Mouse (Mus musculus) liver, embryonic 16.5 days (tissue): ENCODE measurements at regions not wholly inside any gene's neighbourhood (a gene's known extent, or its start where the extent isn't known, plus 50 kb on each side); places are given as distances from the start of the nearest gene placed in this dataset.
A peak's percentile ranks its signal among the peaks of the same experiment; 100 is the strongest.

Experiments used
- ATAC-seq: fragments of 200-750 bp; cut with Nextera tagmentation; 2 replicates; pipeline ENCODE4 v1.8.0; 2017; ENCODE audit warnings: low read depth, mild to moderate bottlenecking, moderate number of reproducible peaks, moderate library complexity
- H3K27ac ChIP-seq: fragments of 300-500 bp; sonication (generic); 2 replicates; pipeline ENCODE4 v1.5.1; 2014; ENCODE audit warnings: mild to moderate bottlenecking, low read length
- H3K27me3 ChIP-seq: fragments of 300-500 bp; sonication (generic); 2 replicates; pipeline ENCODE4 v1.6.1; 2014; ENCODE audit warnings: low read depth, low read length, mixed read lengths; ENCODE audit not compliant: control insufficient read depth, insufficient read depth
- H3K36me3 ChIP-seq: fragments of 300-500 bp; sonication (generic); 2 replicates; pipeline ENCODE4 v1.6.1; 2014; ENCODE audit warnings: mild to moderate bottlenecking; ENCODE audit not compliant: control insufficient read depth, insufficient read depth
- H3K4me1 ChIP-seq: fragments of 300-500 bp; sonication (generic); 2 replicates; pipeline ENCODE4 v1.6.1; 2014; ENCODE audit warnings: low read depth, low read length, mixed read lengths; ENCODE audit not compliant: control insufficient read depth
- H3K4me2 ChIP-seq: fragments of 300-500 bp; sonication (generic); 2 replicates; pipeline ENCODE4 v1.6.1; 2014; ENCODE audit warnings: low read depth, low read length, mixed read lengths
- H3K4me3 ChIP-seq: fragments of 300-500 bp; sonication (generic); 2 replicates; pipeline ENCODE4 v1.5.1; 2014; ENCODE audit warnings: low read depth, mild to moderate bottlenecking, low read length
- H3K9ac ChIP-seq: fragments of 300-500 bp; sonication (generic); 2 replicates; pipeline ENCODE4 v1.6.1; 2014; ENCODE audit warnings: low read depth, low read length
- H3K9me3 ChIP-seq: fragments of 300-500 bp; sonication (generic); replicated peaks from 2 replicates; pipeline ENCODE4 v1.6.1; 2016; ENCODE audit warnings: low read length; ENCODE audit not compliant: control insufficient read depth
- WGBS: fragments of 180-500 bp; shearing (Covaris S2); extraction: QIAGEN DNeasy Blood & Tissue Kit; methylation state at CpG from one replicate; pipeline ENCODE4 v1.1.7; 2014; ENCODE audit not compliant: insufficient replicate concordance; 5-methylcytosine and 5-hydroxymethylcytosine counted together

- no peaks in the 10 kb centered on the region for H3K36me3 ChIP-seq
- no peak overlapping the region for H3K27ac ChIP-seq
- no peak overlapping the region for H3K4me2 ChIP-seq
- no peaks in the 10 kb centered on the region for H3K27me3 ChIP-seq
- no peaks in the 10 kb centered on the region for H3K9me3 ChIP-seq
- no peaks in the 10 kb centered on the region for H3K4me1 ChIP-seq
- no peak overlapping the region for H3K4me3 ChIP-seq
- 21% methylated on average over 3 of the region's 3 CpGs for WGBS
- H3K9ac ChIP-seq, result no peak overlapping the region
- ATAC-seq, result no peak
These were observed 53.4 kb upstream of the Jun start for GRCm38 (mm10) chr4:95105424-95105823.

- Histone ChIP-seq H3K9me3 (no peaks in the 10 kb centered on the region), H3K36me3 (no peaks in the 10 kb centered on the region), H3K27ac (0 out of 2 replicates have a peak overlapping the region, but pooled peaks have one; percentile 8), H3K27me3 (no peaks in the 10 kb centered on the region), H3K4me3 (no peak overlapping the region), H3K4me1 (no peaks in the 10 kb centered on the region), H3K9ac (no peak overlapping the region), H3K4me2 (peak overlapping the region; percentile 19)
- WGBS, result 13% methylated on average over 16 of the region's 16 CpGs
- peak; percentile 58 for ATAC-seq
These were observed 54.1 kb upstream of the Jun start for GRCm38 (mm10) chr4:95105926-95106622.

GRCm38 (mm10) chr4:95106881-95107665, 55.1 kb upstream of the Jun start:
- Histone ChIP-seq H3K4me3 (no peak overlapping the region), H3K36me3 (no peaks in the 10 kb centered on the region), H3K27me3 (no peaks in the 10 kb centered on the region), H3K4me1 (no peaks in the 10 kb centered on the region), H3K27ac (no peak overlapping the region), H3K9ac (no peak overlapping the region), H3K9me3 (no peaks in the 10 kb centered on the region), H3K4me2 (no peak overlapping the region)
- ATAC-seq, result no peak
- 41% methylated on average over 10 of the region's 10 CpGs for WGBS

- no peak overlapping the region for H3K4me2 ChIP-seq
- H3K4me1 ChIP-seq, result no peaks in the 10 kb centered on the region
- H3K36me3 ChIP-seq, result no peaks in the 10 kb centered on the region
- no peak overlapping the region for H3K9ac ChIP-seq
- no peak overlapping the region for H3K4me3 ChIP-seq
- no peak for ATAC-seq
- H3K9me3 ChIP-seq, result no peaks in the 10 kb centered on the region
- no peak overlapping the region for H3K27ac ChIP-seq
- 73% methylated on average over 6 of the region's 6 CpGs for WGBS
- H3K27me3 ChIP-seq, result no peaks in the 10 kb centered on the region
These were observed 56.8 kb upstream of the Jun start for GRCm38 (mm10) chr4:95108811-95109210.

GRCm38 (mm10) chr4:95110828-95111227, 58.8 kb upstream of the Jun start:
- Histone ChIP-seq H3K9ac (no peak overlapping the region), H3K4me2 (no peak overlapping the region), H3K27ac (no peak overlapping the region), H3K27me3 (no peaks in the 10 kb centered on the region), H3K9me3 (no peaks in the 10 kb centered on the region), H3K4me1 (no peaks in the 10 kb centered on the region), H3K36me3 (no peaks in the 10 kb centered on the region), H3K4me3 (no peak overlapping the region)
- 71% methylated on average over 8 of the region's 8 CpGs for WGBS
- ATAC-seq, result no peak

GRCm38 (mm10) chr4:95117158-95117681, 65.2 kb upstream of the Jun start:
- WGBS, result 27% methylated on average over 5 of the region's 5 CpGs
- ATAC-seq, result no peak
- no peak overlapping the region for H3K4me3 ChIP-seq

GRCm38 (mm10) chr4:95120876-95121275, 68.9 kb upstream of the Jun start:
- Histone ChIP-seq H3K27me3 (no peaks in the 10 kb centered on the region), H3K4me3 (no peak overlapping the region), H3K9me3 (no peaks in the 10 kb centered on the region), H3K4me2 (no peak overlapping the region), H3K36me3 (no peaks in the 10 kb centered on the region), H3K27ac (no peak overlapping the region), H3K4me1 (no peaks in the 10 kb centered on the region), H3K9ac (no peak overlapping the region)
- no peak for ATAC-seq
- 52% methylated on average over 1 of the region's 1 CpGs for WGBS

More at GRCm38 (mm10) chr4:95117158-95117681, 65.2 kb upstream of the Jun start:
- no peak overlapping the region for H3K4me2 ChIP-seq
- H3K27me3 ChIP-seq, result no peaks in the 10 kb centered on the region
- H3K27ac ChIP-seq, result no peak overlapping the region
- no peaks in the 10 kb centered on the region for H3K36me3 ChIP-seq
- no peaks in the 10 kb centered on the region for H3K4me1 ChIP-seq
- H3K9ac ChIP-seq, result no peak overlapping the region
- no peaks in the 10 kb centered on the region for H3K9me3 ChIP-seq

GRCm38 (mm10) chr4:95125346-95125745, 73.3 kb upstream of the Jun start:
- H3K4me3 ChIP-seq, result no peak overlapping the region
- H3K9ac ChIP-seq, result no peak overlapping the region
- no peaks in the 10 kb centered on the region for H3K4me1 ChIP-seq
- H3K27ac ChIP-seq, result no peak overlapping the region
- WGBS, result 59% methylated on average over 1 of the region's 1 CpGs
- no peaks in the 10 kb centered on the region for H3K36me3 ChIP-seq
- ATAC-seq, result no peak
- no peaks in the 10 kb centered on the region for H3K27me3 ChIP-seq
- no peak overlapping the region for H3K4me2 ChIP-seq
- H3K9me3 ChIP-seq, result no peaks in the 10 kb centered on the region

GRCm38 (mm10) chr4:95127970-95128369, 75.9 kb upstream of the Jun start:
- Histone ChIP-seq H3K4me1 (no peaks in the 10 kb centered on the region), H3K9me3 (no peaks in the 10 kb centered on the region), H3K4me3 (no peak overlapping the region), H3K4me2 (no peak overlapping the region), H3K27ac (no peak overlapping the region), H3K9ac (no peak overlapping the region), H3K36me3 (no peaks in the 10 kb centered on the region), H3K27me3 (no peaks in the 10 kb centered on the region)
- 64% methylated on average over 2 of the region's 2 CpGs for WGBS
- ATAC-seq, result no peak
